Mouse (Mus musculus): ENCODE data around the gene Tmtc4.

Gene Tmtc4

GRCm38 (mm10) chr14:122901177-122901576 lies 82.7 kb downstream of the Tmtc4 start:
- DNase-seq = no peak

DNA sequence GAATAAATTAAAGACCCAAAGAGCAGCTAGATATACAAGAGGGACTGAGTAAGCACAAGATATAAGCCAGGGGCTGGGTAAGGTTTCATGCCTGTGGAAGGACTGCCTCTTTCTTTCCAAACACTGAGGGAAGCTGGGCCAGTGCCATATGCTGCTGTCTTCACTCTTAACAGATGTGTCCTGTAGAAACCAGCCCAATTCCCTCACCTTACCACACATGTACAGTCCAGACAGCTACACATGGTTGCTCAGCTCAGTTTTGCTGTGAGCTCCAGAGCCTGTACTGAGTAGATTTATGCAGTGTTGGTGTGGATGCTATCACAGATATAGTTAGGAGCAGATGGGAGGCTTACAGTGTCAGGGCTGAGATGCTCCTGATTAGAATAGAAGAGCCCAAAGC lies 83.2 kb downstream of the Tmtc4 start:
- DNase-seq = no peak

DNA sequence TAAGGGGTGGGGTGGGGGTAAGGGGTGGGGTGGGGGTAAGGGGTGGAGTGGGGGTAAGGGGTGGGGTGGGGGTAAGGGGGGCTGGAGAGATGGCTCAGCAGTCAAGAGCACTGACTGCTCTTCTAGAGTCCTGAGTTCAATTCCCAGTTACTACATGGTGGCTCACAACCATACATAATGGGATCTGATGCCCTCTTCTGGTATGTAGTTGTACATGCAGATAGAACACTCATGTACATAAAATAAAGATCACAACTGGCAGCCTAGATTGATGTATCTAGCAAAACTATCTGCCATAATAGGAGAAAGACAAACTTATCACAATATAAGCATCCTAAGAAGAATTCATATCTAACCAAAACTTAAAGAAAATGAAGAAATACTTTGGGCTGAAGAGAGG lies 85.3 kb downstream of the Tmtc4 start:
- DNase-seq = no peak

DNA sequence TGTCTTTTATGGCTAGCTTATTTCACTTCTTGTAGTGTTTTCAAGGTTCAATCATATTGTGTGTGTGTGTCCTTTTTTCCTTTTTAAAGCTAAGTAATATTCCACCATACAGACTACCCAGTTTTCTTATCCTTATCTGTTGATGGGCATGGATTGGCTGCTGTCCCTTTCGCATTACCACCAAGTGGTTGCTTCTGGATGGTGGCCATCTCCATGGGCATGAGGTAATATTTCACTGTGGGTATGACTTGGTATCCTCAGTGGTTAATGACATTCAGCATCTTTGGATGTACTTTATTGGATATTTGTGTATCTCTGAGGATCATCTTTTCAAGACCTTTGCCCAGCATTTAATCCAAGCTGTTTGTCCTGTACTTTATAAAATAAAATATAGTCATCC lies 87.7 kb downstream of the Tmtc4 start:
- no peak for DNase-seq

GRCm38 (mm10) chr14:122891470-122891968 lies 92.3 kb downstream of the Tmtc4 start:
- DNase-seq = no peak

DNA sequence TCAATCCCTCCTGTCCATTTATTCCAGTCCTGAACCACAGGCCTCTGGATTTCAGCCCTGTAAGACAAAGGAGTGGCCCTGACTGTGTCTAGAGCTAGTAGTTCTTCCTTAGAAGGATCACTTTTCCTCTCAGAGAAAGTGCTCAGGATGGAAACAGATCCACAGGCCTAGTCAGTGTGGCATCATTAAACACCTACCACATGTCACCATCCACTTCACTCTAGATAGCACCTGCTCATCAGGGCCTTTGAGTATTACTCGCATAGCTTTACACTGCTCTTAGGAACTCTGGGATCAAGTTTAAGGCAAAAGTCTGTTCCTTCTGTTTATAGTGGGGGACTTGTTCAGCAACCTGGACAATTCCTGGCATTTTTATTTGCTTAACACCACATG lies 95.4 kb downstream of the Tmtc4 start:
- no peak for DNase-seq

GRCm38 (mm10) chr14:122887702-122888479 lies 95.9 kb downstream of the Tmtc4 start:
- no peak for DNase-seq

- no peak for DNase-seq
These were observed 96.6 kb downstream of the Tmtc4 start for GRCm38 (mm10) chr14:122887278-122887677.

- no peak for DNase-seq
These were observed 97.9 kb downstream of the Tmtc4 start for GRCm38 (mm10) chr14:122885893-122886292.

- DNase-seq = peak; percentile 35
These were observed 99.8 kb downstream of the Tmtc4 start for GRCm38 (mm10) chr14:122883821-122884584.

GRCm38 (mm10) chr14:122883410-122883806 lies 100.4 kb downstream of the Tmtc4 start:
- no peak for DNase-seq

DNA sequence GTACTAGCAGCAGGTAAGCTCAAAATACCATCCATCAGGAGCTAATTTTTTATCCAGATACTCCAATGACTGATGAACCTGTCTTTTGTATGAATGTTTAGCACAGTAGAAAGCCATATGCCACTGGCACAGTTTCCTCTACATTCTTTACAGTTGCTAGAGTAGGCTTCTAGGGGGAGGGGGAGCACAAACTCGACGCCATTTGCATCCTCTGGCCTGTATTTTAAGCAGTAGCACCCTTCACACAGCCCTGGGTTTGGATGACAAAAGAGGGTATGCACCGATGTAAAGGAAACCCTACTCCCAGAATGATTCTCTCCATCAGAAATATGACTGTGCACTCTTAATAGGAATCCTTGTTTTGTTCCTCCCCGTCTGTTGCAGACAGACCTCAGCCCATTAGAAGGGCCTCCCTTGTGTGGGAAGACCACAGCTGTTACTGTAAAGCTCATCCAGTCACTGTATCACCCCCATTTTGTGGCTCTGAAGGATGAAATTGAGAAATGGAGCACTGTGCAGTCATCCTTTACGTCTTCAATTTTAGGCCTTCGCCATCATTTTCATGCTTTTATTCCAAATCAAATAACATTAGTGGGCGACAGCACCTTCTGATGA lies 100.9 kb downstream of the Tmtc4 start:
- no peak for DNase-seq

GRCm38 (mm10) chr14:122882201-122882639 lies 101.6 kb downstream of the Tmtc4 start:
- DNase-seq = no peak

DNA sequence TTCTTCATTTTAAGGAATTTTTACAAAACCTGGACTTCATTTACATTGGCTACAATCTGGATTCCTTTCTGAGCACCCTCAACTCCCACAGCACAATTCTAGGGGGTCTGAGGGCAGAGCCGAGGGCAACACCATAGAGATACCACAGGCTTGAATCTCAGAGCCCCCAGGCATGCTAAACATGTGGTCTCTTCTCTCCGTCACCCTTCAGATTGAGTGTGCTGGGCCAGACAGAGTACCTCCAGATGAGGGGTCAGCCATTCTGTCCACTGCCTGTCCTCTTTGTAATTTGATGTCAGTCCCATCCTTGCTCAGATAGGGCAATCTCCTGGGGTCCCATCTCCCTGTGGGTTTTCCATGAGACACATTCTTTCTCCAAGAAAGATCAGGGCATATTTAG lies 102.1 kb downstream of the Tmtc4 start:
- no peak for DNase-seq

DNA sequence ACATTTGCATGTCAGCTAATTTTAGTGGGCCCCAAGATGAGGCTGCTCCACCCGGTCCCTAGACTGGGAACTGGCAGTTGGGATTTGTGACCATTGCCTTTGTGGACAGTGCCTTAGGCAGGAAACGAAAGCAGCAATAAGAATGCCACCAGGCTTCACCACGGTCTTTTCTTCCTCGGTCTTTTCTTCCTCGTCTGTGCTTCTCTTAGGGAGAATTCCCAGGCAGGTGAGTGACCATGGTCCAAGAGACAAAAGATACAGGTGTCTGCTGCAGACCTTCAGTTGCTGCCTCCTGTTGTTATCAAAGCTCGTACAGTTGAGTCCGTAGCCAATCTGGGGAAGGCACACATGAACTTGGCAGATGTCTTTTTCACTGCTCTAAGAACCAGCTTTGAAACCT lies 103.5 kb downstream of the Tmtc4 start:
- DNase-seq = no peak

GRCm38 (mm10) chr14:122877787-122878186 lies 106.0 kb downstream of the Tmtc4 start:
- DNase-seq = no peak

DNA sequence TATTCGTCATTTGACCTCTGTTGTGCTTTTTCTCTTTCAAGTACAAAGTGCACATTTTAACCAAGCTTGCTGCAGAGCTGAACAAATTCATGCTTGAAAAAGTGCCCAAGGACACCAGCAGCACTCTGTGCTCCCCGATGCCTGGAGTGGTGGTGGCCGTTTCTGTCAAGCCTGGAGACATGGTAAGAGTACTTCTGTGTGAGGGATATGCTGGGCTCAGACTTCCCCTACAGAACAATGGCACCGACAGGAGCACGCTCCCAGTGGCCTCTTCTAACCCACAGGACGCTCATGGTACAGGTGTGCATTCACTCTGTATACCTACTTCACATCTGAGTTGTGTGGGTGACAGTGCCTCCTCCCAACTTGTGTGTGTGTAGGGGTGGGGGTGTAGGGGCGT lies 107.1 kb downstream of the Tmtc4 start:
- DNase-seq = no peak

GRCm38 (mm10) chr14:122876163-122876562 lies 107.7 kb downstream of the Tmtc4 start:
- DNase-seq = peak; percentile 79

DNA sequence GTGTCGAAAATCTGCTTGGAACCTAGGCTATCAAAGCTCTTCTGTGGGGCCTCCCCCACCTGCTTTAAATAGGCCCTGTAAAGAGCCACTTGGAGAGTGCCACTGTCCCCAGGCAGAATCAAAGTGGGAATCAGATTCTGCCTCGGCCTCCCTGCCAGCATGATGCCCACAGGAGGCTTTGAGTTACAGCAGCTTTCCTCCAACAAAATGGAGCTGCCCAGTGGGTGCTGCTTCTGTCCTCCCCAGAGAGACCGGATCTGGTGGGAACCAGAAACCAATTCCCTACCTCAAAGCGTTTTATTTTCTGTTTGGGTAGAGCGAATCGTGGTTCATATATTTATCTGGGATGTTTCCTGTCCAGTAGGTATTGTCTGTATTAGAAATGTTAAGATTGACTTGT lies 108.2 kb downstream of the Tmtc4 start:
- DNase-seq = no peak

DNA sequence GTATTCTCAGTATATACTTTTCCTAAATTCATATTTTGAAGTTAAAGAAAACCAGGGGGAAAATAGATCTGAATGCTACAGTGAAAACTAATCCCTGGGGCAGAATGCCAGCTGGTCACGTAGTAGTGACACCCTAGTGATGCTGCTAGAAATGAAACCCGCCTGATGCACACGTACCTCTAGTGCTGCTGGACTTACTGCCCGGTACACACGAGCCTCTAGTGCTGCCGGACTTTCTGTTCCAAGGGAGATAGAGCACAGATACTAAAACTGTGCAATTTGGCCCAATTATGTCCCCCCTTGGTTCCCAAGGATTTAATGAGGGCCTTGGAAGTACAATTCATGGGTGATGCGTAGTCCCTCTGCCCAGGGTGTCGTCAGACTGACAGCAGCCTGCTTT lies 108.8 kb downstream of the Tmtc4 start:
- no peak for DNase-seq

- no peak for DNase-seq
These were observed 111.2 kb downstream of the Tmtc4 start for GRCm38 (mm10) chr14:122872612-122873011.

DNA sequence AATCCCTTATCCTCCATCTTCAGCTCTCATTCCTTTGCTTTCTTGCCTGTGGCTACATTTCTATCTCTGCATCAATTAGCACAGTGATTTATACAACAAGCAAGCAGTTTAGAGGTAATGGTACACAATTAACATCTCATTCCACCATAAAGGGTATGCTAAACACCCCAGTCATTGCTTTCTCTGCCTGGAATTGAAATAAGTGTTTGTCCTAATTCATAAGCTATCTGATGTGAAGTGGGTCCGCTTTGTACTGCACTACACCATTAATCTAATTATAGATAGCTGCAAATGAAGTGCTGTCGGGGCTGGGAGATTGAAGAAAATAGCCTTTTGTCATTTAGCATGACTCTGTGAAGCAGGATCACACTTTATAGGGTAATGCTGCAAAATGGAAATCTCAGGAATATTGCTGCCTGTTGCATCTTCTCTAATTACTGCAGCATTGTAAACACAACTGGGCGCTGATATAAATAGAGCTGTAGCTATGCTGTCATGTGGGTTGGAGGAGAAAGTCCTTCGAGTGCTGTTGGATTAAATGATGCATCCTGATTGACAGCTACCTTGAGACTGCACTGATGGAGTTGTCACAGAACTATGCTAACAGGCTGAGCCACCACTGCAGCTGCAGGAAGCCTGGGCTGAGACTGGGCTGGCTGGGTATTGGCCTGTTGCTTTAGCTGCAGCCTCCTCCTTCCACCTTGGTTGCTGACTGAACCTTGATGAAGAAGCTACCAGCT lies 111.8 kb downstream of the Tmtc4 start:
- DNase-seq = no peak

DNA sequence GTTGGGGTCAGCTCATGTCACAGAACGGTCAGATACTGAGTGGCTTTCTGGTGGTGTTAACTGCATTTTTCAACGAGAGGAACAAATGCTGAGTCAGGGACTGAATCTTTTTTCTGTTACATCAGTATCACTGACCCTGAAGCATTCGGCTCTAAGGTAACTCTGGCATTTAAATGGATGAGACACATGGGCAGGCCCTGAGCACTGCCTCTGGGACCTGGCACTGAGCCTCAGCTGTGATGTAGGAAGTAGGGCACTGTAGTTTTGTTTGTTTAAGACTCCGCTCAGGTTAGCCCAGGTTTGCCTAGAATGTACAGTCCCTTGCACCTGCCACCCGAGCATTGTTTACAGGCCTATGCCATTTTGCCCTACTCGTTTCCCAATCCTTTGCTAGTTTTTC lies 114.0 kb downstream of the Tmtc4 start:
- no peak for DNase-seq

Data from lung, postnatal 10 days (tissue).